Mouse (Mus musculus) layer of hippocampus, adult 2 months (tissue): ENCODE measurements around the gene Ceacam18. TPM values are rescaled to one million over a fixed set of nuclear protein-coding genes. Genes with fewer than 3 reads are reported as not detected.
"Not testable (repeated sequence)": the region's sequence is repeated elsewhere in the genome, so short reads cannot be mapped to it uniquely, and the experiment has no call there.

ENCODE experiments used
- DNase-seq, 2 experiments: peaks; one replicate each; pipeline ENCODE4 v3.0.0; 2022; ENCODE audit warnings: low spot score in 2 of 2
- H3K27ac ChIP-seq: fragments of 200-600 bp; 2 replicates; pipeline ENCODE4 v1.8.1; 2022
- H3K4me3 ChIP-seq: fragments of 200-600 bp; 2 replicates; pipeline ENCODE4 v1.8.1; 2022; ENCODE audit warnings: mild to moderate bottlenecking
- CTCF ChIP-seq: fragments of 200-600 bp; conservative IDR thresholded peaks from 2 replicates; pipeline ENCODE4 v1.8.1; 2022; ENCODE audit warnings: antibody characterized with exemption, mild to moderate bottlenecking, moderate library complexity
- total RNA-seq, 2 experiments: library from RNA; stranded (reverse); gene quantifications; 2 replicates each; pipeline ENCODE4 v1.2.3; 2021

Ceacam18 gene
- total RNA-seq, 2 experiments from 2014 or later, result not detected

GRCm38 (mm10) chr7:43672581-43673260 is 38.2 kb downstream of the Ceacam18 start:
- no peak for DNase-seq
- TF ChIP-seq CTCF, result no peak
- H3K27ac ChIP-seq, result peak overlapping the region; percentile 90
- peak overlapping the region; percentile 79 for H3K4me3 ChIP-seq

GRCm38 (mm10) chr7:43675091-43675490 is 40.6 kb downstream of the Ceacam18 start:
- Histone ChIP-seq H3K4me3 (no peak overlapping the region), H3K27ac (no peak overlapping the region)
- DNase-seq, result no peak
- TF ChIP-seq CTCF, result no peak

GRCm38 (mm10) chr7:43678517-43678916 is 44.0 kb downstream of the Ceacam18 start:
- TF ChIP-seq CTCF, result peak; percentile 86
- DNase-seq, result peak in 1 of 2 experiments; percentile 46
- Histone ChIP-seq H3K4me3 (no peak overlapping the region), H3K27ac (no peak overlapping the region)

- peak; percentile 96 for TF ChIP-seq CTCF
- no peak overlapping the region for H3K4me3 ChIP-seq
- peak; percentile 55 to 80 for DNase-seq
- no peak overlapping the region for H3K27ac ChIP-seq
Measured at GRCm38 (mm10) chr7:43680960-43681359, 46.5 kb downstream of the Ceacam18 start.

GRCm38 (mm10) chr7:43682511-43682910 is 48.0 kb downstream of the Ceacam18 start:
- H3K27ac ChIP-seq, H3K4me3 ChIP-seq, DNase-seq: not testable (repeated sequence)
- TF ChIP-seq CTCF, result peak; percentile 47

- DNase-seq, result no peak
- Histone ChIP-seq H3K27ac (no peak overlapping the region), H3K4me3 (no peak overlapping the region)
- TF ChIP-seq CTCF, result no peak
Measured at GRCm38 (mm10) chr7:43685088-43685487, 50.6 kb downstream of the Ceacam18 start.

- no peak for TF ChIP-seq CTCF
- no peak for DNase-seq
- no peak within 1 kb of the TSS for H3K27ac ChIP-seq
- H3K4me3 ChIP-seq, result no peak within 1 kb of the TSS
Measured at GRCm38 (mm10) chr7:43690118-43690517, 55.6 kb downstream of the Ceacam18 start, which contains the start of gene Klk14. TSS of gene Klk14 (plus strand) at chr7:43690418.

Other genes with a start within 250 kb of the Ceacam18 start
- gene Siglecg, start 226.5 kb upstream of the Ceacam18 start, total RNA-seq, result not detected
- not detected for gene Lim2, start 207.0 kb upstream of the Ceacam18 start, total RNA-seq
- not detected for gene Nkg7, start 197.6 kb upstream of the Ceacam18 start, total RNA-seq
- gene Cldnd2, start 193.9 kb upstream of the Ceacam18 start, total RNA-seq, result not detected
- gene Etfb, start 190.6 kb upstream of the Ceacam18 start, total RNA-seq, result 10 to 100 TPM; 72.9 to 76.6 TPM
- gene Gm45233, start 190.6 kb upstream of the Ceacam18 start, total RNA-seq, result under 1 TPM in 1 of 2 experiments, not detected in 1; 0.90 TPM
- gene Vsig10l, start 171.6 kb upstream of the Ceacam18 start, total RNA-seq, result 1 to 10 TPM; 1.5 to 2.2 TPM
- gene Iglon5, start 144.6 kb upstream of the Ceacam18 start, total RNA-seq, result 10 to 100 TPM; 24.8 TPM
- not detected for gene 4931406B18Rik, start 128.8 kb upstream of the Ceacam18 start, total RNA-seq
- 1 to 10 TPM; 3.5 to 5.7 TPM for gene Cd33, start 90.3 kb upstream of the Ceacam18 start, total RNA-seq
- 1 to 10 TPM; 4.4 to 4.9 TPM for gene Zfp658, start 72.5 kb upstream of the Ceacam18 start, total RNA-seq
- gene Zfp719, start 55.1 kb upstream of the Ceacam18 start, total RNA-seq, result 10 to 100 TPM; 19.5 to 19.8 TPM
- under 1 TPM in 1 of 2 experiments, not detected in 1; 0.27 TPM for gene Zfp819, start 27.5 kb upstream of the Ceacam18 start, total RNA-seq
- gene Siglece, start 25.5 kb downstream of the Ceacam18 start, total RNA-seq, result 1 to 10 TPM in 1 of 2 experiments, under 1 TPM in 1; 0.97 to 1.3 TPM
- 10 to 100 TPM; 10.9 to 11.1 TPM for gene Ctu1, start 37.3 kb downstream of the Ceacam18 start, total RNA-seq
- not detected for gene Klk14, start 55.7 kb downstream of the Ceacam18 start, total RNA-seq
- gene Klk13, start 77.9 kb downstream of the Ceacam18 start, total RNA-seq, result not detected
- gene Klk12, start 134.2 kb downstream of the Ceacam18 start, total RNA-seq, result not detected
- gene Klk11, start 139.9 kb downstream of the Ceacam18 start, total RNA-seq, result not detected
- 1 to 10 TPM; 1.5 to 1.7 TPM for gene Klk10, start 146.3 kb downstream of the Ceacam18 start, total RNA-seq
- not detected for gene Klk9, start 157.2 kb downstream of the Ceacam18 start, total RNA-seq
- gene Klk8, start 162.9 kb downstream of the Ceacam18 start, total RNA-seq, result 10 to 100 TPM; 25.2 to 27.6 TPM
- gene Klk7, start 176.6 kb downstream of the Ceacam18 start, total RNA-seq, result under 1 TPM; 0.25 to 0.26 TPM
- under 1 TPM in 1 of 2 experiments, not detected in 1; 0.87 TPM for gene Klk6, start 189.8 kb downstream of the Ceacam18 start, total RNA-seq
- gene Klk5, start 207.3 kb downstream of the Ceacam18 start, total RNA-seq, result not detected
- not detected for gene Klk4, start 246.5 kb downstream of the Ceacam18 start, total RNA-seq